Mouse (Mus musculus) spleen, adult 2 months (tissue): ENCODE data around the gene Ppp1r35.

Experiments used
- CTCF ChIP-seq: fragments of 200-500 bp; IDR thresholded peaks from 2 replicates; pipeline ENCODE4 v1.5.1; 2011; ENCODE audit warnings: mild to moderate bottlenecking, inconsistent platforms; ENCODE audit not compliant: insufficient read depth, insufficient read length, insufficient replicate concordance; ENCODE audit errors: extremely low read depth
- POLR2A ChIP-seq: fragments of 200-500 bp; IDR thresholded peaks from 2 replicates; pipeline ENCODE4 v1.6.1; 2011; ENCODE audit warnings: low read depth, low read length, inconsistent platforms

GRCm38 (mm10) chr5:137744197-137744596 is 34.5 kb upstream of the Ppp1r35 start:
- TF ChIP-seq CTCF (no peak), POLR2A (no peak)
